Mouse (Mus musculus) lung, postnatal 0 days (tissue): Measurements from ENCODE around the gene Rbfox2. TPM values are rescaled to one million over a fixed set of nuclear protein-coding genes. Genes with fewer than 3 reads are reported as not detected.

Experiments used
- ATAC-seq: fragments of 200-750 bp; cut with Nextera tagmentation; 2 replicates; pipeline ENCODE4 v1.8.0; 2017; ENCODE audit warnings: moderate library complexity
- DNase-seq: peaks from one replicate; pipeline ENCODE4 v3.0.0-alpha.2; 2016; ENCODE audit warnings: low spot score
- H3K27ac ChIP-seq: fragments of 300-500 bp; sonication (generic); 2 replicates; pipeline ENCODE4 v1.5.1; 2014; ENCODE audit warnings: antibody characterized with exemption, mild to moderate bottlenecking, low read length, mixed read lengths
- H3K27me3 ChIP-seq: fragments of 300-500 bp; sonication (generic); replicated peaks from 2 replicates; pipeline ENCODE4 v1.6.1; 2014; ENCODE audit warnings: low read length, mixed read lengths; ENCODE audit not compliant: insufficient read depth
- H3K36me3 ChIP-seq: fragments of 300-500 bp; sonication (generic); 2 replicates; pipeline ENCODE4 v1.6.1; 2014; ENCODE audit warnings: low read length, mixed read lengths; ENCODE audit not compliant: insufficient read depth
- H3K4me1 ChIP-seq: fragments of 300-500 bp; sonication (generic); 2 replicates; pipeline ENCODE4 v1.6.1; 2014; ENCODE audit warnings: antibody characterized with exemption, low read depth, low read length, mixed read lengths; ENCODE audit not compliant: insufficient read depth
- H3K4me2 ChIP-seq: fragments of 300-500 bp; sonication (generic); replicated peaks from 2 replicates; pipeline ENCODE4 v1.6.1; 2014; ENCODE audit warnings: low read depth, mild to moderate bottlenecking, low read length, moderate library complexity, mixed read lengths
- H3K4me3 ChIP-seq: fragments of 300-500 bp; sonication (generic); 2 replicates; pipeline ENCODE4 v1.5.1; 2014; ENCODE audit warnings: low read depth, low read length
- H3K9ac ChIP-seq: fragments of 300-500 bp; sonication (generic); replicated peaks from 2 replicates; pipeline ENCODE4 v1.6.1; 2014; ENCODE audit warnings: low read depth, mild to moderate bottlenecking
- H3K9me3 ChIP-seq: fragments of 300-500 bp; sonication (generic); 2 replicates; pipeline ENCODE4 v1.6.1; 2016; ENCODE audit warnings: low read length, mixed read lengths
- CTCF ChIP-seq: IDR thresholded peaks from 2 replicates; pipeline ENCODE4 v1.5.1; 2016; ENCODE audit warnings: antibody characterized with exemption, mild to moderate bottlenecking
- EP300 ChIP-seq: IDR thresholded peaks from 2 replicates; pipeline ENCODE4 v1.6.1; 2016; ENCODE audit warnings: antibody characterized with exemption, mild to moderate bottlenecking, control low read depth
- WGBS: fragments of 180-500 bp; shearing (Covaris S2); extraction: QIAGEN DNeasy Blood & Tissue Kit; methylation state at CpG from one replicate; pipeline ENCODE4 v1.1.7; 2014; 5-methylcytosine and 5-hydroxymethylcytosine counted together
- polyA plus RNA-seq: library from polyadenylated mRNA; unstranded; fragments of >200 nt; fragmentation: Nextera tagmentation; extraction: Ambion mirVana; gene quantifications from 2 replicates; pipeline ENCODE4 v1.2.1, GENCODE M21; 2015

The Rbfox2 gene
- polyA plus RNA-seq, 1 experiment from 2014 or later = 17.4 TPM

DNA sequence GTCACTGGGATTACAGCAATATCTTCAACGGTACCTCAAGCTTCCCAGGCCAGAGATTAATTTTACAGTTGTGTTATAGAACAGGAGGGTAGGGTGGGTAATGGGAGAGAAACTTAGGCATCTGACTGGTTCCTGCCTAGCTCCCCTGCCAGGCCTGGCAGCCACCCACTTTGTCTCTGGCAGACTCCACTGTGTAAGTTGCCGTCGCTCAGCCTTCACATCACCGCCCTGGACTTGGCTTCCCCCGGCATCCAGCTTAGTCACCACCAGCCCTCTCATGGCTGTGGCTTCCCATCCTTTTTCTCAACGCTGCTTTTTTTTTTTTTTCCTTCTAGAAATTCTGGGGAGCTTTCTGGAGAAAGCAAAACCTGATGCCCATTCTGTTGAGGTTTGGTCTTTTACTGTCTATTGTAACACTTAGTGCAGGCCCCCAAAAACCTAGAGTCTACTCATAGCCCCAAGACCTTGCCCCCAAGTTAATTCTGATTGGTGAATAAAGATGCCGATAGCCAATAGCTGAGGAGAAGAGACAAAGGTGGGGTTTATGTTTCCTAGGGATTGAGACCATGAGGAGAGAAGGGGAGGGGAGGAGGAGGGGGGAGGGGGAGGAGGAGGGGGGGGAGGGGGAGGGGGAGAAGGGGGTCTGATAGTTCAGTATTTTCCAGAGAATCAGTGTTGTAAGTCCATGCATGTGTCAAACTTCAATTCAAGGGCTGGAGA lies 25.6 kb upstream of the Rbfox2 start:
- WGBS = 73% methylated on average over 7 of the region's 7 CpGs
- Histone ChIP-seq H3K9me3 (no peaks in the 10 kb centered on the region), H3K4me1 (no peaks in the 10 kb centered on the region), H3K9ac (no peak overlapping the region), H3K27me3 (no peaks in the 10 kb centered on the region), H3K27ac (no peak overlapping the region), H3K4me2 (no peak overlapping the region), H3K4me3 (no peak overlapping the region), H3K36me3 (no peaks in the 10 kb centered on the region)
- ATAC-seq = no peak
- TF ChIP-seq CTCF (no peak), EP300 (no peak)
- peak; percentile 18 for DNase-seq

DNA sequence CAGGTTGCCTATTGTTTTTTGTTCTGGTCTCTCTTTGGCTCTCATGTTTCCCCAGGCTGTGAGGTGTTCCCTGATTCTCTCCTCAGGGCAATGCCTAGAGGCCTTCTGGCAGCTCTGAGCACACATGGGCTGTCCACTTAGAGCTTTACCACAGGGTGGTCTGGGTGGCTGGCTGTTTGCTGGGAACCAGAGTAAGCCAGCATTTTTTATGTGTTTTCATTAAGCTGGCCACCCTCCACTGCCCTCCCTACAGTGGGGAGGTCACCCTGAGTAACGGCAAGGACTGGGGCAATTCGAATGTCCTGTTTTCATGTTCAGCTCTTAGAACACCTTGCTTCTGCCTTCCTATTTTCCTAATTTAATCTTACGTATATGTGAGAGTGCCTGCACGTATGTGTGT lies 24.6 kb upstream of the Rbfox2 start:
- DNase-seq = no peak
- H3K4me2 ChIP-seq = no peak overlapping the region
- 83% methylated on average over 4 of the region's 4 CpGs for WGBS
- no peaks in the 10 kb centered on the region for H3K4me1 ChIP-seq
- no peak overlapping the region for H3K27ac ChIP-seq
- no peak for ATAC-seq
- no peak for TF ChIP-seq EP300
- no peak for TF ChIP-seq CTCF
- H3K36me3 ChIP-seq = no peaks in the 10 kb centered on the region
- H3K4me3 ChIP-seq = no peak overlapping the region
- H3K9me3 ChIP-seq = no peaks in the 10 kb centered on the region
- H3K27me3 ChIP-seq = no peaks in the 10 kb centered on the region
- H3K9ac ChIP-seq = no peak overlapping the region

DNA sequence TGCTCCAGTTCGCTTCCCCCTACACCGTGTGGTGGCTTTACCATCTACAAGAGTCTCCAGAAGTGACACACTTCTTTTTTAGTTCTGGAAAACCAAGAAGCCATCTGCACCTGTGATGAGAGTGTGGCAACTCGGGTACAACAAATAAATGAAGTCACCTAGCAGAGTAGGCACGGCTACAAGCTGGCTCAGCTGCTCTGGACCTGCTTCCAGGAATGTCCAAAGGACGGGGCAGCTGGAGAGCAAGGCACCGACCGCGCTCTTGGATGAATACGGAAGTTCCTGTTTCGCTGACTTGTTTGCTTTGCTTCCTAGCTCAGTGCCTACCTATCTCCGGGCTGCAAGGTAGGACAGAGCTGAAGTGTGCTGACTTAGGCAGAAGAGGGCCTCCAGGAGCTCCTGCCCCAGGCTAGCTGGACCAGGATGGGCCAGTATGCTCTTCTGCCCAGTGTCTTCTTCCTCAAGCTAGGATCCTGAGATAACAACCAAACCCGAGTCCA lies 22.9 kb upstream of the Rbfox2 start:
- no peak overlapping the region for H3K4me2 ChIP-seq
- no peak overlapping the region for H3K9ac ChIP-seq
- no peaks in the 10 kb centered on the region for H3K9me3 ChIP-seq
- no peak overlapping the region for H3K4me3 ChIP-seq
- no peak overlapping the region for H3K27ac ChIP-seq
- TF ChIP-seq CTCF (no peak), EP300 (no peak)
- H3K36me3 ChIP-seq = no peaks in the 10 kb centered on the region
- WGBS = 60% methylated on average over 12 of the region's 12 CpGs
- H3K27me3 ChIP-seq = no peaks in the 10 kb centered on the region
- DNase-seq (peak; percentile 35), ATAC-seq (peak; percentile 54)
- H3K4me1 ChIP-seq = no peaks in the 10 kb centered on the region

GRCm38 (mm10) chr15:77326361-77326760 lies 19.6 kb upstream of the Rbfox2 start:
- no peaks in the 10 kb centered on the region for H3K36me3 ChIP-seq
- no peak overlapping the region for H3K4me2 ChIP-seq
- no peaks in the 10 kb centered on the region for H3K27me3 ChIP-seq
- H3K4me3 ChIP-seq = no peak overlapping the region
- DNase-seq = peak; percentile 46
- no peaks in the 10 kb centered on the region for H3K9me3 ChIP-seq
- no peak overlapping the region for H3K27ac ChIP-seq
- H3K4me1 ChIP-seq = no peaks in the 10 kb centered on the region
- TF ChIP-seq CTCF (no peak), EP300 (no peak)
- no peak overlapping the region for H3K9ac ChIP-seq
- ATAC-seq = peak; percentile 23; the same call in 1 of the 2 replicates
- WGBS = 58% methylated on average over 4 of the region's 4 CpGs

DNA sequence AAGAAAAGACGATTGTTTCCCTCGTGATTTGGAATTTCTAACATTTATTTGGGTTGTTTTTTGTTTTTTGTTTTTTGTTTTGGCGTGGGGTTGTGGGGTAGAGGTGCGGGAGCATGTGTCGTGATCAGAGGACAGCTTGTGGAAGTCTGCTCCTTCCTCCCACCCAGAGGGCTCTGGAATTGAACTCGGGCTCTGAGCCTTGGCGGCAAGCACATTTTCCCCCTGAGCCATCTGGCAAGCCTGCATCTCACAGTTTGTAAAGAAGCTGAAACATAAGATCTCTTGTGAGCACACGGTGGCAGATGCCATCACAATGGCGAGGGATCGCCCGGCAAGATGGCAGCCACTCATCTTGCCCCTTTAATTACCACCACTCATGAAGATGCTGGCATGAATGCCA lies 17.6 kb upstream of the Rbfox2 start:
- Histone ChIP-seq H3K27ac (no peak overlapping the region), H3K27me3 (no peaks in the 10 kb centered on the region), H3K4me2 (no peak overlapping the region), H3K9me3 (no peaks in the 10 kb centered on the region), H3K4me3 (no peak overlapping the region), H3K4me1 (no peaks in the 10 kb centered on the region), H3K36me3 (no peaks in the 10 kb centered on the region), H3K9ac (no peak overlapping the region)
- DNase-seq (no peak), ATAC-seq (no peak)
- no peak for TF ChIP-seq CTCF
- 89% methylated on average over 11 of the region's 11 CpGs for WGBS

GRCm38 (mm10) chr15:77323226-77323625 lies 16.4 kb upstream of the Rbfox2 start:
- no peaks in the 10 kb centered on the region for H3K9me3 ChIP-seq
- H3K27me3 ChIP-seq = no peaks in the 10 kb centered on the region
- DNase-seq (no peak), ATAC-seq (no peak)
- no peaks in the 10 kb centered on the region for H3K4me1 ChIP-seq
- H3K9ac ChIP-seq = no peak overlapping the region
- no peak overlapping the region for H3K27ac ChIP-seq
- no peak overlapping the region for H3K4me2 ChIP-seq
- no peaks in the 10 kb centered on the region for H3K36me3 ChIP-seq
- H3K4me3 ChIP-seq = no peak overlapping the region
- 62% methylated on average over 10 of the region's 10 CpGs for WGBS
- TF ChIP-seq EP300 (no peak), CTCF (no peak)
